In the genomic region with DNA sequence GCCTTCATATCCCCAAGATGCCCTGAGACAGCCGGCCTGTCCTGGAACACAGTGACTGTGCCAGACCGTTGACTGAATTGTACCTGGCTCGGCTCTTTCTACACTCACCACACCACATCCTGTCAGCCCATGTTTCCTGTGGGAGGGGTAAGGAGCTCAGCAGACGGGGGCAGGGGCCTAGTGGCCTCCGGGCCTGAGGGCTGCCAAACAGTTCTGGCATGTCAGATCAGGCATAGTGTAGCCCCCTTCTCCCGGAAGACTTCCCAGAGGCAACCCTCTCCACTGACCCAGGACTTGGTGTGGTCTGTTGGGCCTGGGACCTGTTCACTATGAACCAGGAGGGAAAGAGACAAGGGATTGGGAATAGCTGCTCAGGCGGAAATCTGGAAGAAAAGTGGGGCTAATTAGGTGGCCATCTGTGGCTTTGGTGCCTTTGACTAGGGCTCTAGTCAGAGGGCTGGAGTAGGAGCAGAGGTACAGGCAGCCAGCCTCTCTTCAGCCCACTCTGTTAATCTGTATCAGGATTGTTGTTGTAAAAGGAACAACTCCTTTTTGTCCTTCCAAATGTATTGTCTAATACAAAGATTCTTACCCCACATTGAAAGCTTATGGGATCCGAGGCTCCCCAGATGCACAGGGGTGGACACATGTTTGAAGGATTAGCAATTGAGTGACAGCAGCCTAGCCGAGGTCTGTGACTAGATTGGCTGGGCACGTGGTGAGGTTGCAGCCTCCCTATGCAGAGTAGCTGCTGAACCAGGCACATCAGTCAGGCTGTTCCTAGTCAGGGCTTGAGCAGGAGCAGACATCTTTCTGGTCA, we compare ENCODE assay signal across 10 mouse cellular contexts. TPM values are rescaled to one million over a fixed set of nuclear protein-coding genes. Genes with fewer than 3 reads are reported as not detected.
DNase-seq lines count a peak whose midpoint lies in the region; ATAC-seq and TF ChIP-seq lines count a peak whose summit lies in the region.
"Had no signal": no experiment of that assay in that cellular context is flagged by ENCODE, and none has a peak within 500 bp of the region (broad histone marks: within the 10 kb centered on the region; RNA-seq: fewer than 3 reads in every experiment).

No protein-coding gene starts in this region.

- peak overlapping the region; percentile 25 for H3K4me2 ChIP-seq in heart, embryonic 16.5 days (ENCODE audit: low read depth, low read length)
- H3K4me2 ChIP-seq in liver, postnatal 0 days (ENCODE audit: low read depth, low read length), result peak overlapping the region; percentile 33

- H3K27ac ChIP-seq in heart, embryonic 16.5 days (ENCODE audit: low read length), result peak overlapping the region; percentile 63
- H3K27ac ChIP-seq in liver, postnatal 0 days (ENCODE audit: low read depth), result peak overlapping the region; percentile 66
- peak overlapping the region; percentile 96 for H3K27ac ChIP-seq in spleen, adult 2 months (ENCODE audit: insufficient read depth, low read length)

- ATAC-seq in heart, embryonic 16.5 days (replicated peaks; ENCODE audit: extremely low read depth, insufficient read depth, low FRiP score), result no peak
- ATAC-seq in common myeloid progenitor, adult 5-6 weeks (replicated peaks; ENCODE audit: low read depth, poor library complexity, severe bottlenecking), result peak; percentile 71
- peak; percentile 6; the same call in 1 of the 2 replicates for ATAC-seq in liver, postnatal 0 days
- no peak for ATAC-seq in erythroid progenitor cell, adult 5-6 weeks (replicated peaks; ENCODE audit: low FRiP score, poor library complexity, severe bottlenecking)

- WGBS in heart, embryonic 16.5 days, result 45% methylated on average over 10 of the region's 10 CpGs
- WGBS in liver, postnatal 0 days (ENCODE audit: insufficient replicate concordance), result 23% methylated on average over 10 of the region's 10 CpGs
- 12% methylated on average over 10 of the region's 10 CpGs for WGBS in spleen, adult 2 months

- no peak for DNase-seq in heart, postnatal 4 days
- peak; percentile 53 for DNase-seq in liver, postnatal 0 days
- DNase-seq in spleen, adult 2 months (ENCODE audit: low read depth in 1 of 2, low spot score in 2 of 2), result peak; percentile 56 to 82
- no peak for DNase-seq in left cerebral cortex, postnatal 36 days (ENCODE audit: low spot score in 2 of 2)
- no peak for DNase-seq in gastrocnemius, adult 8-10 months (ENCODE audit: low spot score in 2 of 2)

- H3K4me3 ChIP-seq in heart, embryonic 16.5 days (ENCODE audit: low read length), result no peak overlapping the region
- peak overlapping the region; percentile 13; the same call in 1 of the 2 replicates for H3K4me3 ChIP-seq in liver, postnatal 0 days (ENCODE audit: low read depth, low read length)
- H3K4me3 ChIP-seq in spleen, adult 2 months (ENCODE audit: extremely low read depth, insufficient read depth, insufficient read length), result peak overlapping the region; percentile 47

- peak overlapping the region; percentile 31 for H3K9ac ChIP-seq in heart, embryonic 16.5 days (ENCODE audit: low read length)
- 0 out of 2 replicates have a peak overlapping the region, but pooled peaks have one; percentile 5 for H3K9ac ChIP-seq in liver, postnatal 0 days (replicated peaks)

- H3K9me3 ChIP-seq in heart, embryonic 16.5 days (replicated peaks; ENCODE audit: control insufficient read depth, low read length), result no peaks in the 10 kb centered on the region
- H3K9me3 ChIP-seq in liver, postnatal 0 days (ENCODE audit: low read length), result no peaks in the 10 kb centered on the region

- TF ChIP-seq POLR2A in spleen, adult 2 months (IDR thresholded peaks at IDR 0.05; ENCODE audit: low read depth, low read length), result peak; percentile 85

- H3K27me3 ChIP-seq in heart, embryonic 16.5 days (ENCODE audit: control insufficient read depth, insufficient read depth, low read length), result no peaks in the 10 kb centered on the region
- H3K27me3 ChIP-seq in liver, postnatal 0 days (ENCODE audit: insufficient read depth, low read length), result no peaks in the 10 kb centered on the region
- H3K27me3 ChIP-seq in spleen, adult 2 months (ENCODE audit: control insufficient read depth, insufficient read depth, low read length), result no peaks in the 10 kb centered on the region

- TF ChIP-seq CTCF in liver, postnatal 0 days (IDR thresholded peaks at IDR 0.05; ENCODE audit: low read depth), result no peak
- no peak for TF ChIP-seq CTCF in spleen, adult 2 months (IDR thresholded peaks at IDR 0.05; ENCODE audit: extremely low read depth, insufficient read depth, insufficient read length, insufficient replicate concordance)

- intact Hi-C loops in left cerebral cortex, postnatal 36 days (cut with DNase I), result no loop called here

- no peak for TF ChIP-seq EP300 in liver, postnatal 0 days (IDR thresholded peaks at IDR 0.05; ENCODE audit: low read depth)

- no peaks in the 10 kb centered on the region for H3K36me3 ChIP-seq in heart, embryonic 16.5 days (ENCODE audit: control insufficient read depth, insufficient read depth)
- no peaks in the 10 kb centered on the region for H3K36me3 ChIP-seq in liver, postnatal 0 days (replicated peaks; ENCODE audit: insufficient read depth, low read length)
- no peaks in the 10 kb centered on the region for H3K36me3 ChIP-seq in spleen, adult 2 months (ENCODE audit: control insufficient read depth, insufficient read depth, low read length)

- peaks cover 37% of the 10 kb centered on the region for H3K4me1 ChIP-seq in heart, embryonic 16.5 days (ENCODE audit: control insufficient read depth, insufficient read depth, low read length)
- peaks cover 17% of the 10 kb centered on the region for H3K4me1 ChIP-seq in liver, postnatal 0 days (ENCODE audit: insufficient read depth)
- H3K4me1 ChIP-seq in spleen, adult 2 months (ENCODE audit: control insufficient read depth, insufficient read depth, insufficient read length), result peaks cover 33% of the 10 kb centered on the region; the same call in 1 of the 2 replicates

RNA-seq across cellular contexts. Expression of a gene that starts 3.8 kb away (rescaled TPM):
- polyA plus RNA-seq in heart, embryonic 16.5 days (2015; fragmentation: Nextera tagmentation; extraction: Ambion mirVana), result 192 and 202 TPM in 2 replicates
- total RNA-seq in heart, postnatal 4 days (2021), result 100 to 1,000 TPM; 117 to 137 TPM
- 4.1 TPM in 1 of 2 replicates, not detected in the other for total RNA-seq in common myeloid progenitor, adult 5-6 weeks (2017)
- polyA plus RNA-seq in liver, postnatal 0 days (2015; fragmentation: Nextera tagmentation; extraction: Ambion mirVana), result 0.83 and 1.0 TPM in 2 replicates
- 0.27 and 7.8 TPM in 2 replicates for polyA plus RNA-seq in spleen, adult 2 months (2012; rRNA removed)
- total RNA-seq in left cerebral cortex, postnatal 36 days (2021), result 1,000 to 10,000 TPM; 1,442 to 2,237 TPM
- total RNA-seq in erythroid progenitor cell, adult 5-6 weeks (2015; ENCODE audit: low replicate concordance), result not detected in 2 replicates
- total RNA-seq in erythroid progenitor cell, adult 5-6 weeks (2017; ENCODE audit: low replicate concordance), result not detected in 2 replicates
- not detected for total RNA-seq in gastrocnemius, adult 8-10 months (2022)

RNA-seq across cellular contexts. Expression of a gene that starts 5.1 kb away (rescaled TPM):
- 37.6 and 40.4 TPM in 2 replicates for polyA plus RNA-seq in heart, embryonic 16.5 days (2015; fragmentation: Nextera tagmentation; extraction: Ambion mirVana)
- total RNA-seq in heart, postnatal 4 days (2021), result 10 to 100 TPM; 30.5 to 32.8 TPM
- total RNA-seq in common myeloid progenitor, adult 5-6 weeks (2017), result 19.8 and 29.1 TPM in 2 replicates
- polyA plus RNA-seq in liver, postnatal 0 days (2015; fragmentation: Nextera tagmentation; extraction: Ambion mirVana), result 14.7 and 17.1 TPM in 2 replicates
- polyA plus RNA-seq in spleen, adult 2 months (2012; rRNA removed), result 68.7 and 86.4 TPM in 2 replicates
- 10 to 100 TPM; 72.8 to 75.8 TPM for total RNA-seq in left cerebral cortex, postnatal 36 days (2021)
- total RNA-seq in erythroid progenitor cell, adult 5-6 weeks (2015; ENCODE audit: low replicate concordance), result 17.6 and 24.5 TPM in 2 replicates
- 5.3 TPM in 1 of 2 replicates, not detected in the other for total RNA-seq in erythroid progenitor cell, adult 5-6 weeks (2017; ENCODE audit: low replicate concordance)
- total RNA-seq in gastrocnemius, adult 8-10 months (2022), result 10 to 100 TPM; 11.2 to 15.0 (median 14.9) TPM

RNA-seq across cellular contexts. Expression of a gene that starts 9.4 kb away (rescaled TPM):
- 8.0 and 17.9 TPM in 2 replicates for polyA plus RNA-seq in heart, embryonic 16.5 days (2015; fragmentation: Nextera tagmentation; extraction: Ambion mirVana)
- total RNA-seq in heart, postnatal 4 days (2021), result 1 to 10 TPM; 2.8 to 4.1 TPM
- not detected in 2 replicates for total RNA-seq in common myeloid progenitor, adult 5-6 weeks (2017)
- 0.77 and 1.4 TPM in 2 replicates for polyA plus RNA-seq in liver, postnatal 0 days (2015; fragmentation: Nextera tagmentation; extraction: Ambion mirVana)
- polyA plus RNA-seq in spleen, adult 2 months (2012; rRNA removed), result 2.5 and 3.1 TPM in 2 replicates
- under 1 TPM in 1 of 2 experiments, not detected in 1; 0.69 TPM for total RNA-seq in left cerebral cortex, postnatal 36 days (2021)
- not detected in 2 replicates for total RNA-seq in erythroid progenitor cell, adult 5-6 weeks (2015; ENCODE audit: low replicate concordance)
- total RNA-seq in erythroid progenitor cell, adult 5-6 weeks (2017; ENCODE audit: low replicate concordance), result not detected in 2 replicates
- total RNA-seq in gastrocnemius, adult 8-10 months (2022), result 1 to 10 TPM in 1 of 4 experiments, under 1 TPM in 2, not detected in 1; 0.64 to 1.1 (median 0.77) TPM

RNA-seq across cellular contexts. Expression of a gene that starts 27.7 kb away (rescaled TPM):
- not detected in 2 replicates for polyA plus RNA-seq in heart, embryonic 16.5 days (2015; fragmentation: Nextera tagmentation; extraction: Ambion mirVana)
- total RNA-seq in heart, postnatal 4 days (2021), result not detected
- total RNA-seq in common myeloid progenitor, adult 5-6 weeks (2017), result not detected in 2 replicates
- not detected in 2 replicates for polyA plus RNA-seq in liver, postnatal 0 days (2015; fragmentation: Nextera tagmentation; extraction: Ambion mirVana)
- not detected in 2 replicates for polyA plus RNA-seq in spleen, adult 2 months (2012; rRNA removed)
- not detected for total RNA-seq in left cerebral cortex, postnatal 36 days (2021)
- total RNA-seq in erythroid progenitor cell, adult 5-6 weeks (2015; ENCODE audit: low replicate concordance), result not detected in 2 replicates
- total RNA-seq in erythroid progenitor cell, adult 5-6 weeks (2017; ENCODE audit: low replicate concordance), result not detected in 2 replicates
- total RNA-seq in gastrocnemius, adult 8-10 months (2022), result not detected
- total RNA-seq: heart, postnatal 10 days had no signal
- polyA plus RNA-seq: testis, adult 2 months had no signal

RNA-seq across cellular contexts. Expression of a gene that starts 34.5 kb away (rescaled TPM):
- 92.1 and 97.8 TPM in 2 replicates for polyA plus RNA-seq in heart, embryonic 16.5 days (2015; fragmentation: Nextera tagmentation; extraction: Ambion mirVana)
- total RNA-seq in heart, postnatal 4 days (2021), result 10 to 100 TPM; 93.6 to 98.6 TPM
- total RNA-seq in common myeloid progenitor, adult 5-6 weeks (2017), result 16.6 and 21.4 TPM in 2 replicates
- polyA plus RNA-seq in liver, postnatal 0 days (2015; fragmentation: Nextera tagmentation; extraction: Ambion mirVana), result 26.7 and 26.9 TPM in 2 replicates
- polyA plus RNA-seq in spleen, adult 2 months (2012; rRNA removed), result 34.7 and 42.0 TPM in 2 replicates
- total RNA-seq in left cerebral cortex, postnatal 36 days (2021), result 100 to 1,000 TPM; 107 to 127 TPM
- total RNA-seq in erythroid progenitor cell, adult 5-6 weeks (2015; ENCODE audit: low replicate concordance), result 10.1 and 13.0 TPM in 2 replicates
- total RNA-seq in erythroid progenitor cell, adult 5-6 weeks (2017; ENCODE audit: low replicate concordance), result 3.6 and 20.9 TPM in 2 replicates
- 100 to 1,000 TPM in 1 of 4 experiments, 10 to 100 TPM in 3; 83.3 to 100 (median 89.7) TPM for total RNA-seq in gastrocnemius, adult 8-10 months (2022)

Comparison
In these comparisons a context has a peak if more than half of its experiments do, and no peak if none do; other contexts are left out.
1. ATAC-seq: peak in common myeloid progenitor, adult 5-6 weeks (single experiment) and liver, postnatal 0 days (single experiment); none in heart, embryonic 16.5 days (single experiment) and erythroid progenitor cell, adult 5-6 weeks (single experiment).
2. DNase-seq: peak in liver, postnatal 0 days (single experiment) and spleen, adult 2 months (2 of 2); none in heart, postnatal 4 days (single experiment), left cerebral cortex, postnatal 36 days (0 of 2) and gastrocnemius, adult 8-10 months (0 of 2).
3. RNA of a gene that starts 3.8 kb away (total RNA-seq): 1,442 to 2,237 TPM in left cerebral cortex, postnatal 36 days and 117 to 137 TPM in heart, postnatal 4 days; not detected in gastrocnemius, adult 8-10 months, 4.1 TPM in common myeloid progenitor, adult 5-6 weeks and not detected in erythroid progenitor cell, adult 5-6 weeks; every median in the first group is over 10 times any median in the second.
4. Peak in every context shown above with its lines, with median percentiles within 50 percentile points of each other: H3K27ac ChIP-seq.